Mouse (Mus musculus) spleen, postnatal 10 days (tissue): Measurements from ENCODE around the gene Zfhx3.

Source experiments
- DNase-seq, 2 experiments: peaks; one replicate each; pipeline ENCODE4 v3.0.0; 2021 to 2022; ENCODE audit warnings: low spot score in 2 of 2

The Zfhx3 gene

DNA sequence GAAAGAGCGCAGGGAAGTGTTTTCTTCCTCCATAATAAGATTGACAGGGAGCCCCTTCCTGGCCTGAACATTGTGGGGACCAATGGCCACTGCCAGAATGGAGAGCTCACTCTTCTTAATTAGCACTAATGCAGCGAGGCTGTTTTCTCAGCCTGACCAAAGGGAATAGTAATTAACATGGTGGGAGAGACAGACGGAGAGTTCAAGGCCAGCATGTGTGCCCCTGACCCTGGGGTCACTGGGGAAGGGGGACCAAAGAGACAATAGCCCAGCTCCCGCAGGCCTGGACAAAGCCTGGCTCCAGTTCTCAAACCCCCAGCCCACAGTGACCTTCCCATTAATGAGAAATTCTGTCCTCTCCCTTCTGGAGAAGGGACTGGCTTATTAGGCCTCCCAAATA is 419.0 kb downstream of the Zfhx3 start:
- no peak for DNase-seq

DNA sequence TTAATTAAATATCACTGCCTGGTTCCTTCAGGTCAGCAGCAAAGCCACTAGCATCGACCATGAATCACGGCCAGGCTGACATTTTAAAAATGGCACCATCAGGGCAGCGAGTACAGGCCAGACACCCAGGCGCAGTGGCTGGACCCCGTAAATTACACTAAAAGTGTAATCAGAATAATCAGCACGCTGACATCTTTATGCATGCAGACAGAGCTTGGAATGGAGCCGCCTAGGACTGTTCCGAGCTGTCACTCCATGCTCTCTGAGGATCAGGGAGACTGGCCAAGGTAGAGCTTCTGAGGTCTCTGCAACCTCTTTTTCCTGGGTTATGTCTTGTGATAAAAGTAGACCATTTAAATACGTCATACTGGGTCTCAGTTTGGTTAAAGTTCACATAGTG is 420.0 kb downstream of the Zfhx3 start:
- DNase-seq, result no peak

DNA sequence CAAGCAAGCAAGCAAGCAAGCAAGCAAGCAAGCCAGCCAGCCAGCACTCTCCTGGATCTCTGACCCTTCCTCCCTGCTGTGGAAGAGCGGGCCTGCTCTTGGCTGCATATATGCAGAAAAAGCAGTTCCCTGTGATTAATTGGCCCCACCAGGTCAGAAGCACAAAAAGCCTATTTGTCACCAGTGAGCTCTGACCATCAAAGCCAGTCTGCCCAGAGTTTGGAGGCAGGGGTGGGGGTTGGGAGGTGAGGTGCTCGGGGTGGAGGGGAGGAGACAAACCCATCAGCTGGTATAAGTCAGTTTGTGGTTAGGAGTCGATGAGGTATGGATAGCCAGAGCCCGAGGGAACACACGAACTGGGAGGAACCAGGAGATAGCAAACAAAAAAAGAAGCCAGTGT is 421.0 kb downstream of the Zfhx3 start:
- DNase-seq, result no peak

DNA sequence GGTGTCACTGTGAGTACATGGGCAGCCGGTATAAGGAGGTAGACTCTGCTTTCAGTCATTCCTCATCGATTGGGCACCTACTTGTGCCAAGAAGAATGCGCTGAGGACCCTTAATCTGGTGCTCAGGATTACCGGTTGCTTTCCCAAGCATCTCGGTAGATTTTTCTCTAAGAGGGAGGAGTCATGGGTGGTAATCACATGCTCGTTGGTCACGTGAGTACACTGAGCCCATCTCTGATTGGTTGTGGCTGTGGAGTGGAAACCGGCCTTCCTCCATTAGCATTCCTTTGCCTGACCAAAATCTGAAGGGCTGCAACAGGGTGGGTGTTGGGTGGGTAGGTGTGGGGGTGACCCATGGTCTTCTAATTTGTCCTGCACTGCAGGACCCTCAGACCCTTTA is 421.4 kb downstream of the Zfhx3 start:
- no peak for DNase-seq

DNA sequence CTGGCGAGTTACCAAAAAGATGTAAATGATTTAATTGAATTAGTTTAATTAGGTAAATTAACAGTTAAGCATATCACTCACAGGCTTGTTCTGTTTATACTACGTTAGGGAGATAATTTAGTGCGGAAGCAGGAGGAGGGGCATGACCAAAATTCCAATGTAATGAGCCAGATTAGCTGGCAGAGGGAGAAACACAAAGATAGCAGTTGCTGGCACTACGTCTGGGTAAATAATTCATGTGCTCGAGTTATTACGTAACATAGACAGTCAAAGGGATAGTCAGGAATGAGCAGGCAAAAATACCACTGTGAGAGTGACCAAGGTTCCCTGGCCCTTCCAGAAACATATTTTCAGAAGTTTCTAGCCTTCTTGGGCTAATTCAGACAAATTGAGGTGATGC is 426.6 kb downstream of the Zfhx3 start:
- no peak for DNase-seq

DNA sequence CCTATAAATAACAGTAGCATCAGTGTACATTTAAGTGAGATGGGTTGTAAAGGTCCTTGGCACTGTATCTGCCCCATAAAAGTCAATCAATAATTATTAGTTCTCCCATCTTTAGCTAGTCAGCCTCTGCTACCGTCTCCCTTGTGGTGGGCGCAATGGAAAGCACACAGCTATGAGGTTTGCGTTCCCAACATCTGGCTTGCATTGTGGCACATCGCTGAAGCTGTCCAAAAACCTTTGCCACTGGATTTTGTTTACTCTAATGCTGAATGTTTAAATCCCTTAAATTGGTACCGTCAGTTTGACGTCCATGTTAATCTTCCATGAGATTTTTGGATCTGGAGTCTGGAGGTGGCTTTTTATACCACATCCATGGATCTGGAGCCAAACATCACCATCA is 428.3 kb downstream of the Zfhx3 start:
- no peak for DNase-seq

DNA sequence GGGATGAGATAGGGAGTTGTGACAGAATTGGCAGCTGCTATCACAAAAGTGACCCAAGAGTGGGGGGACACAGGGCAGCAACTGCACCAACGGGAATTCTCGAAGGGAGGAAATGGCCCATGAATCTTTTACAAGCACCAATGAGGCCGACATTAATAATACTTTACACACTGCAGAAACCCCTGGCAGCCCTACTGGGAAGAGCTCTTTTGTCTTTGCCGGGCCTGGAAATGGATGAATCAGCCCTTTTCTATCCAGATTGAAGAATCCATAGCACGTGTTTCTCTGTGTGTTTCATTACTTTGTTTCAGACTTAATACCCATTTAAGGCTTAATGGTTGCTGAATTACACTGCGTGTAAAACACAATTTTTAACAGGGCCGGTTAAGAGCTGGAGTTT is 430.6 kb downstream of the Zfhx3 start:
- DNase-seq, result no peak

DNA sequence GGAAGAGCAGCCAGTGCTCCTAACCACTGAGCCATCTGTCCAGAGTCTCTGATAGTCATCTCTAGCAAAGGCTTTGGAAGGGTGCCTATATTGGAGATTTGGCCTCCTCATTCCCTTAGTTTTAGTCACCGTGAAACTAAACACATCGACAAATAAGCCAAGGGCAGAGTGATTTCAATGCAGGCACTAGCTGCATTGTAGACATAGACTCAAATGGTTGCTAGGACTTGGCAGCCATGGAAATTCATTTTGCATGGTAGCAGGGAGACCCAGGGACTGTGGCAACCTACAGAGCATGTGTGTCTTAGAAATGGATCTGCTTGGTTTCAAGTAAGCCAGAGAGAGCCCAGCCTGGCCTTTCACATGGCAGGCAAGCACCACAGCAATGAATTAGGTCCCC is 435.6 kb downstream of the Zfhx3 start:
- DNase-seq, result no peak

DNA sequence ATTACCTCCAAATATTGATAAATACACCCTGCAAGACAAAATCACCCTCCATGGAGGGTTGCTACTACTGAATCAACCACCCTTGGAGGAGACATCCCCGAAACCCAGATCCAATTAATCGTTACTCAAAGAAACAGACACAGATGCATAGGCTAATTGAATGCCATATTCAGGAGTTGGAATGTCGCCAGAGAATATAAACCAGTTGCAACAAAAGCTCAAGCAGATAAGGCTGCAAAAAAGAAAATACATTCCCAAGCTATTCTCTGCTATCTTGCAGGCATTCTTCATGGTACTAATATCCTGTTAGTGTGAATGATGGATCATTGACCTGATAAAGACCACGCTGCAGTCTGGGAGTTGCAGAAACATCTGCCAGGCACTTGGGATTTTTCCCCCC is 440.7 kb downstream of the Zfhx3 start:
- no peak for DNase-seq

DNA sequence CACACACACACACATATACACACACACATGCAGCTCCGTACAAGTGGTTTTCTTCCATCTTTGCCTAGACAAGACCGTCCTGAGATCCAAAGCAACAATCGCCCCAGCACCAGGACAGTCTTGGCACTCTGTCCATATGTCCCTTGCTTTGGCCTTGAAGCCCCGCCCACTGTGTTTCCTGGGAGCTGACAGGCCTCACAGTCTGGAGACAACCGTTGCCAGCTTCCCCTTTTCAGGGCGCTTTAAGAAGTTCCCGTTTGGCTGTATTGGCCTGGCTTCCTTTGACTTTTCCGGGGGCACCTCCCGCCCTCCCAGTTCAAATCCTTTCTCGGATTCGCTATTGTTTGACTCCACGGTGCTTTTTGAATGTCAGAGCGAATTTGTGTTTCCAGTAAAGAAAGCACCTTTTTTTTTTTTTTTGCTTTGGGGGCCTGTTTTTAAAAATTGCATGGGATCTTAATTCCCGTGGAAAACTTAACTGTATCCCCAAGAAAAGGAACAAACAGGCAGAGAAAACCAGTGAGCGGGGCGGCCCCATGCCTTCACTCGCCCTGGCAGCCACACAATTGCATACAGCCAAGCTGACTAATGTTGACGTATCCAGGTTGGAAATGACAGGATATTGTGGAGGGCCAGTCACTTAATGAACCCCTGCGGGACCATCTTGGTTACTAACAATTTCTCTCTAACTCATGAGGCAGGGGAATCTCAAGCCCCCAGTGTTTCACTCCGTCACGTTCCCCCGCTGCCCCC is 444.9 kb downstream of the Zfhx3 start:
- peak in 1 of 2 experiments; percentile 20 for DNase-seq

DNA sequence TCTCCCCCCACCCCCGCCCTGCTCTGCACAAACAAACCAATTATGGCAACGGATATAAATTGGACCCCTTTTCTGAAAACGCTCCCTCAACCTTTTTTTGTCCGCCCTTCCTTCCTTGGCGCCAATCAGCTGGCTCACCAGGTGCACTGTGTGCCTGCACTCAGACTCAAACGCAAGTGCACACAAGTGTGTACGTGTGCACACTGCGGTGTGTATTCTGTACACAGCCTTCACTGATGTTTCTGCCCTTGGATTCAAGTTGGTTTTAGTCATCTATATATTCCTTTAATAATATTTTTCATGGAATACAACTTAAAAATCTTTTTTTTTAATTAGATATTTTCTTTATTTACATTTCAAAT is 445.4 kb downstream of the Zfhx3 start:
- DNase-seq, result no peak

DNA sequence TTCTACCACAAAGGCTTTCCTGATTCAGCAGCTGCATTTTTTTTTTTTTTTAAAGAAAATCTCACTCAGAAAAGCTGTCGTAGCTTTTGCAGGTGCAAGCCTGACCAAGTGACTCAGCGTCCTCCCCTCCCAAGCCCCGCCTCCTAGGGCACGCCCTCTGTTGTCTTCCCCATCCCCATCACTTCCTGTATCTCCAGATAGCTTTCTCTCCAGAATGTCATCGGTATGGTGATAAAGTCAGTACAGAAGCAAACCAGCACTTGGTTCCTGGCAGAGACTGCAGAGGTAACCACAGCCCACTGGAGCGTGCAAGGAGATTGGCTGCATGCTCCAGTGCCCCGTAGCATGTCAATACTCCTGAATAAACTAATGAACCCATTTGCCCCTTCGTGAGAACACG is 450.5 kb downstream of the Zfhx3 start:
- DNase-seq, result peak in 1 of 2 experiments; percentile 17

DNA sequence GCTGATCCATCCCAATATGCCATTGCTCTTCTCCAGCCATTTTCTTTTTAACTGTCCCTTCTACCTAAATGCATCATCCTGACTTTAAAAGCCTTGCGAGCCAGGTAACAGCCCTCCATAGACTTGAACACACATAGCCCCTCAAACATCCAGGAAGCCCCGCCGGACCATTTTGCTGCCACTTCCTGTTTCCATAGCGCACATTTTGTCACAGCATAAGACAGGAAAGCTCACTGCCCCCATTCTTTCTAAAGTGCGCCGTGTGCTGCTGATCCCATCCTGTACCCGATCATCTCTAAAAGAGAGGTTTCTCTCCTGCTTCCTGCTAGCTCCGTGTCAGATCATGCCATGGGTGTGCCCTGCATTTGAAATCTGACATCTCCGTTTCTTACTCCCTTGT is 459.7 kb downstream of the Zfhx3 start:
- no peak for DNase-seq

DNA sequence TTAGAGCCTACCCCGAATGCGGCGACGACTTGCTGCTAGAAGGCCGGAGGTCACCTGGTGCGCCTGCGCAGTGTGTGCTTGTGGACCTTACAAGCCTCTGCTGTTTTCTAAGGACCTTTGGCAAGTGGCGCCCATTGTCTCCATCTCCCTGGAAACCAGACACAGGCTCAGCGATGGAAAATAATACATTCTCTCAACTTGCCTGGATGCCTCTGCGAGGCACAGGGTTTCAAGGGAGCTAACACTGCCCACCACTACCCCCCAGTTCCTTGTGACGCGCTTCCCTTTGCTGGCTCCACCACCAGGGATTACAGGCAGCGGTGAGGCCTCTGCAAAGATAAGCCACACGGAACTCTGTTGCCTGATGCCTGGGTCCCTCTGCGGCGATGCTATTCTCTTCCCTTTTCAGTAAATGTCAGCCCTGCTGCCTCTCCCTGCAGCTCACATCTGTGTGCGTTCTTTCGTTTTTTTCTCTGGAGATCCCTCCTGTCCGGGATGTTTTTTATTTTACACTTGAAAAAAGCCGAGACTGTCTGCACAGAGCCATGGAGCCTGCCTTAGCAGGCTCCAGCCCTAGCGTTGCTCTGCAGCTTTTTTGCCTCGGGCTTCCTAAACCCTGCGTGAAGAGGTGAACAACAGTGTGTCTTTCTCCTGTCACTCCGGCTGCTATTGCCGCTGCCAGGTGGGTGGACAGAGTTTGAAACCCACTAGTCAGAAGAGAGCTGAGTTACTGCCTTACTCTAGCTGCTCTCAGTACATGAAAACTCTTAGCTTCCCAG is 464.5 kb downstream of the Zfhx3 start:
- no peak for DNase-seq

DNA sequence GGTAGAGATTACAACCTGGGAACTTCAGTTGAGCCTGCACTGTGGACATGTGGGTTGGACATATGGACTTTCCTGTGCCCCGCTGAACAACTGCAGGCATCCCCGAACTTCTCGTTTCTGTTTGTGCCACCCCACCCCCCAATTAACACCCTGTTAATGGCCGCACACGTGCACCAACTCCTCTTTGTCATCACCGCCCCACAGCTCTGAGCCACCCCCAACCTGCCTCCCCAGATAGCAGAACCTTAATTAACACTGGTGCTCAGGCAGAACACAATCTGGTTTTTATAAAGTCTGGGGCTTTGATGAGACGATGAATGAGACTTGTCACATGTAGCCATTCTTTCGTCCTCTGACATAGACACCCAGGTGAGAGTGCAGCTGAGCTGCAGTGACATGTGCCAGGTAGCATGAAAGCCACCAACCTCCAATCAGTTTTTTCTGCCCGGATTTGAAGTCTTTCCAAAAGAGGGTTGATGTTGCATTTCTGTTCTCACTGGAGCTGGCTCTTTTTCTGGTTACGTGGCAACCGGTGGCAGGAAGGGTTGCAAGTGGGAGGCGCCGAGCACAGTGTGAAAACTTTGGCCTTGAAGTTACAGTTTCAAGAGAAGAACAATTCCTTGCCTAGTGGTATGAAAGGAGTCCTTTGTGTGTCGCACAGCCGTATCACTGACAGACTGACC is 476.9 kb downstream of the Zfhx3 start:
- no peak for DNase-seq

DNA sequence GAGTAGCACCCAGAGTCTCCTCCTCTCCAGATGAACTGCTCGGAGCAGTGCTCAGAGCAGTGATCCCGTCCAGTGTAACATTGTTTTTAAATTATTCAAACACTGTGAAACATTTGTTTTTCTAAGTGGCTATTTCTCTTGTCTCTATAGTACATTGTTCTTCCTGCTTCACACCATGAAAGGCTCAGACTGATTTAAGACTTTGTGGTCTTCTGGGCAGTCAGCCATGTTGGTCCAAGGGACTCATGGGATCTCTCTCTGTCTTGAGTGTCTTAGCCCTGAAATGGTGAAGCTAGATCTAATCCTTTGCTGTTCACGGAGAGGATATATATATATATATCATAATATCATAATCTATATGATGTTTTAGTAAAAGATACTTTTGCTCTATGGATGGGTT is 480.1 kb downstream of the Zfhx3 start:
- DNase-seq, result no peak

DNA sequence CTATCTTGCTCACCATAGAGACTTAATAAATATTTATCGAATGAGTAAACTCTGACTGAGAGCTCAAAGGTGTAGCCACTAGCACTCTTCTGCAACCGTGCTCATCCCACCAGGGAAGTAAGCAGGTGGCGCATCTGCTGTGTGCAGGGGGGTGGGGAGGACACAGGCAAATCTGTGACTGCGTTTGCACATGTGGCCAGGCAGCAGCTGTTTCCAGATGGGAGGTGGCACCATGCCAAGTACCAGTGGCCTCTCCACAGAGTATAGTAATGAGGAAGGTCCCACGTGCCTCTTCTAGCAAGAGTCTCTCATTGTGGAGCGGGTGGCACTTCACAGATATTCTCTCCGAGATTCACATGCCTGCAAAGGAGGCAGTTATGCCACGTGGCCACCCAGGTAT is 481.9 kb downstream of the Zfhx3 start:
- peak in 1 of 2 experiments; percentile 19 for DNase-seq

DNA sequence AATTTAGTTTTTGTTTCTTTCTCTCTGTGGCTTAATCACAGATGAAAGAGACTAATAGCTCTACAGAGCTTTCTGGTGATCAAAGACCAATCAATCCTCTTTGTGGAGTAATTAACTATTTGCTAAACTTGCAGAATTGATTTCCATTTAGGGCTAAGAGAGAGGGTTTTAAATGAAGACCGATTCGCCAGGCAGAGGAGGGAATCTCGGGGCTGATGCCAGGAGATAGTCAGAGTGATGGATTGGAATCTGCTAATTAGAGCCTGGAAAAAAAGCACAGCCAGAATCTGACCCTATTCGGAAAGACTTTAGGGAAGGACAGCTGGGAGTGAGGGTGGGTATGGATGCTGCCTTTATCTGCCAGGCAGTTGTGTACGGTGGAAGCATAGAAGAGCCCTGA is 490.9 kb downstream of the Zfhx3 start:
- DNase-seq, result no peak

DNA sequence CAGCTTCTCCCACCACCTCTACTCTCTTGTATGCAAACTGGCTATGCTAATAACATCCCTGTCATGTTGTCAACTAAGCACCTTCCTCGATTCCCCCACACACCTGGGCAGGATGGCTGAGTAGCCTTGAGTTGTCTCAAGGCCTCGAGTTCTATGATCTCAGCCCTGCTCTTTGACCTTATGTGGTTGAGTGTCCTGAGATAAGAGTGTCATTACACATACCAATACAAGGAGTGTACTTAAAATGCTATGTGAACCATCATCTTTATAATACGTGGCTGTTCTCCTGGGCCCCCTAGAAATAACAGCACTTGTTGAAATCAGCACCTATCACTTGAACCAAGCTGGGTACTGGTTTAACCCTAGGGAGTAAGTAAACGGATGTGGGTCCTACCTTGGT is 492.1 kb downstream of the Zfhx3 start:
- DNase-seq, result no peak

DNA sequence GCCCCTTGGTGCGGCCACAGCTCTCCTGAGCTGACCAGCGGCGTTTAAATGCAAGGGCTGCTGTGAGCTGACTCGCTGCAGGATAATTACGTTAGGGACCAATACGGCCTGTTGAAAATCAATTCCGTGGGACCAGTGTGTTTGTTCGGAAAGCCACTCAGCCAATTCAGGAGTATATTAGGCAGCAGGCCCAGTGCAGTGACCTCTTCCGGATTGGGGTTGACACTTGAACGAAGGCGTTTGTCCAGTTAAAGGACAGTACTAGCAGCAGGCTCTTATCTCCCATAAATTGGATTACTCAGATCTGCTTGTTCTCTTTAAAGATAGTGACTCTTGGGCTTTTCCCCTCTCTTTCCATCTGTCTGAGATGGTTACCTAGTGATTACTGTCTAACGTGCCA is 493.9 kb downstream of the Zfhx3 start:
- no peak for DNase-seq

DNA sequence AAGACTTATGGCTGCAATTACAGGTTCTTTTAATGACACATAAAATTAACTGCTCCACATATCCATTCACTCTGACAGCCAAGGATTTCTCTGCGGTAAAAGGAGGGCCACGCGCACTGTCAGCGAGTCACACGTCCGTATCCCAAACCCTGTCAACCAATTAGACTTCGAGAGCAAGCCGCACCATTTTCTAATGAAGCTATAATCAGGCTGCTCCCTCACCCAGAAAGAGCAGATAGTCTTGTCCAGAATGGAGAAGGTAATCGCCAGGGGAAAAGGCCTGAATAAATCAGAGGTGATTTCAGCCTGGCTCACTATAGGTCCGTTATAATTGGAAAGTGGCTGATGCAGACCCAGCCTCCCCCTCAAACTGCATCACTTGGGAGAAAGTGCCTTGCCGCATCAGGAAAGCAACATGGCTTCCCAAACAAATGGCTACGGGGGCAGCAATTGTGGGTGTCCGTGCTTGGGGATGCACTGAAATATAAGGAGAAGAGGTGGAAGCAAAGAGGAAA is 494.9 kb downstream of the Zfhx3 start:
- DNase-seq, result no peak

DNA sequence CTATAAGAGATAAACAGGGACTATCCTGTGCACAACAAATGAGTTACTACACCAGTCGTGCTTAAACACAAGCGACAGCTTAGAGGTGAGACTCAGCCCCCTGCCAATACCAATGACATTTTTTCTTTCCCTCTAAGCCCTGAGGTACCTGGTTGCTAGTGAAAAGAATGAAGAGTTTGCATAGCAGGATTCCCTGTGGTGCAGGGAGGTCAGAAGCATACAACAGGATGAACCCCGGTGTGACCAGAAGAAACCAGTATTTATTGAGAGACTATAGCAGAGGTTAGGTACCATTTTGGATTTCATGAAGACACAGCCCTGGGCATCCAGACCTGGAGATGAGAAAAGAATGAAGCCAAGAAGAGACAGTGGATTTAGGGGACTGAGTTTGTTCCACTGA is 498.0 kb downstream of the Zfhx3 start:
- DNase-seq, result no peak

DNA sequence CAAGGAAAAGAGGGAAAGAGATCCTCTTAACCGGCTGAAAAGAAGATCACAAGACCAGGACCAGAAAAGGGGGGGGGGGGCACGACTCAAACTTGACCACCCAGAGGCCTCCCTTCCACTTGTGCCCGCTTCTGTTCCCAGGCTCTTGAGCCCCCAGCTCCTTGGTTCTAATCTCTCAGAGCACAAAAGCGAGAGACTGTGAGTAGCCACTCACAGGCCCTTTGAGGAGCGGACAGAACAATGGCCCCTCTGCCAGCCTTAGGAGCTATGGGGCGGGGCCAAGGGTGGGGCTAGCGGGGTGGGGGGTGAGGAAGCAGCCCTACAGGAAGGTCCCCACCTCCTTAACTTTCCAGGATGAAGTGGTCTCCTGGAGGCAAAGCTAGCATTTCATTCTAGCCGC is 508.4 kb downstream of the Zfhx3 start:
- no peak for DNase-seq
